Mouse (Mus musculus) CH12.LX (cell line): ENCODE measurements at regions not wholly inside any gene's neighbourhood (a gene's known extent, or its start where the extent isn't known, plus 50 kb on each side); places are given as distances from the start of the nearest gene placed in this dataset.

Experiments
- DNase-seq: peaks from one replicate; pipeline ENCODE4 v3.0.0-alpha.2; 2013; ENCODE audit errors: extremely low read depth
- H3K27ac ChIP-seq: 2 replicates; pipeline ENCODE4 v1.5.1; 2012; ENCODE audit warnings: low read depth, mild to moderate bottlenecking, control low read depth, moderate library complexity; ENCODE audit not compliant: insufficient read depth
- H3K27me3 ChIP-seq: replicated peaks from 2 replicates; pipeline ENCODE3; 2012; ENCODE audit warnings: inconsistent platforms
- H3K36me3 ChIP-seq, 2 experiments: replicated peaks in 1 of 2; 2 replicates each; pipeline versions ENCODE3 to v1.6.1; 2012; ENCODE audit warnings: inconsistent platforms in 1 of 2, low read length in 1 of 2, mild to moderate bottlenecking in 1 of 2, mixed read lengths in 1 of 2, moderate library complexity in 1 of 2; ENCODE audit not compliant: control insufficient read depth in 1 of 2, insufficient read depth in 1 of 2
- H3K4me1 ChIP-seq, 2 experiments: 2 replicates each; pipeline ENCODE4 v1.6.1; 2012; ENCODE audit warnings: inconsistent platforms in 1 of 2, moderate library complexity in 1 of 2; ENCODE audit not compliant: insufficient read depth in 2 of 2, control insufficient read depth in 1 of 2
- H3K4me2 ChIP-seq: 2 replicates; pipeline ENCODE4 v1.6.1; 2012; ENCODE audit warnings: low read depth, mild to moderate bottlenecking, control low read depth; ENCODE audit not compliant: poor library complexity, insufficient read depth, severe bottlenecking
- H3K4me3 ChIP-seq, 3 experiments: fragments of 150-350 bp in 1 of 3; sonication (generic) in 1 of 3; replicated peaks in 1 of 3; 2 replicates each; pipeline versions ENCODE3 to v1.5.1; 2011 to 2012; ENCODE audit warnings: low read depth in 2 of 3, low read length in 2 of 3, mild to moderate bottlenecking in 2 of 3, moderate library complexity in 2 of 3, control low read depth in 1 of 3, improper control_type of control experiment in 1 of 3, inconsistent platforms in 1 of 3, mixed read lengths in 1 of 3; ENCODE audit not compliant: poor library complexity in 1 of 3
- H3K79me2 ChIP-seq: replicated peaks from 2 replicates; pipeline ENCODE4 v1.6.1; 2012; ENCODE audit warnings: mild to moderate bottlenecking, moderate library complexity; ENCODE audit not compliant: control insufficient read depth, poor library complexity, insufficient read depth, severe bottlenecking; ENCODE audit errors: extremely low read depth
- H3K9ac ChIP-seq: 2 replicates; pipeline ENCODE4 v1.6.1; 2012; ENCODE audit warnings: low read depth, mild to moderate bottlenecking, control low read depth, moderate library complexity; ENCODE audit not compliant: insufficient read depth
- H3K9me3 ChIP-seq: replicated peaks from 2 replicates; pipeline ENCODE3; 2012; ENCODE audit warnings: low read length, inconsistent platforms, mixed read lengths
- CTCF ChIP-seq, 2 experiments: IDR thresholded peaks in 1 of 2; conservative IDR thresholded peaks in 1 of 2; 2 replicates each; pipeline ENCODE4 v1.5.1; 2011 to 2012; ENCODE audit warnings: low read depth in 2 of 2, low read length in 2 of 2, improper control_type of control experiment in 1 of 2, inconsistent platforms in 1 of 2, mild to moderate bottlenecking in 1 of 2, moderate library complexity in 1 of 2
- ELF1 ChIP-seq: IDR thresholded peaks from 2 replicates; pipeline ENCODE4 v1.6.1; 2014; ENCODE audit warnings: low read depth, mild to moderate bottlenecking, inconsistent platforms, low read length, improper control_type of control experiment
- EP300 ChIP-seq: IDR thresholded peaks from 2 replicates; pipeline ENCODE4 v1.6.1; 2011; ENCODE audit warnings: low read length, improper control_type of control experiment
- ETS1 ChIP-seq: conservative IDR thresholded peaks from 2 replicates; pipeline ENCODE4 v1.6.1; 2012; ENCODE audit warnings: low read depth, mild to moderate bottlenecking, inconsistent platforms, low read length, improper control_type of control experiment, moderate library complexity
- GABPA ChIP-seq: IDR thresholded peaks from 2 replicates; pipeline ENCODE4 v1.6.1; 2012; ENCODE audit warnings: low read depth, low read length, improper control_type of control experiment, inconsistent platforms; ENCODE audit not compliant: insufficient replicate concordance
- KAT2A ChIP-seq: IDR thresholded peaks from 2 replicates; pipeline ENCODE4 v1.6.1; 2012; ENCODE audit warnings: low read length, improper control_type of control experiment, inconsistent platforms; ENCODE audit not compliant: insufficient replicate concordance
- MAFK ChIP-seq: IDR thresholded peaks from 2 replicates; pipeline ENCODE4 v1.6.1; 2011; ENCODE audit warnings: low read length, improper control_type of control experiment; ENCODE audit not compliant: insufficient replicate concordance
- MAX ChIP-seq: IDR thresholded peaks from 2 replicates; pipeline ENCODE4 v1.6.1; 2011; ENCODE audit warnings: low read length, improper control_type of control experiment
- MAZ ChIP-seq: IDR thresholded peaks from 2 replicates; pipeline ENCODE4 v1.6.1; 2012; ENCODE audit warnings: low read depth, mild to moderate bottlenecking, inconsistent platforms, low read length, improper control_type of control experiment, moderate library complexity
- MYC ChIP-seq: IDR thresholded peaks from 2 replicates; pipeline ENCODE4 v1.6.1; 2011; ENCODE audit warnings: low read depth, mild to moderate bottlenecking, improper control_type of control experiment, low read length
- NRF1 ChIP-seq: IDR thresholded peaks from 2 replicates; pipeline ENCODE4 v1.6.1; 2014; ENCODE audit warnings: low read depth, mild to moderate bottlenecking, inconsistent platforms, low read length, improper control_type of control experiment, moderate library complexity
- POLR2A ChIP-seq: IDR thresholded peaks from 2 replicates; pipeline ENCODE4 v1.6.1; 2011; ENCODE audit warnings: low read depth, mild to moderate bottlenecking, improper control_type of control experiment, low read length
- RCOR1 ChIP-seq: conservative IDR thresholded peaks from 2 replicates; pipeline ENCODE4 v1.6.1; 2012; ENCODE audit warnings: low read depth, mild to moderate bottlenecking, inconsistent platforms, low read length, improper control_type of control experiment
- SMC3 ChIP-seq: IDR thresholded peaks from 2 replicates; pipeline ENCODE4 v1.6.1; 2011; ENCODE audit warnings: low read depth, low read length, improper control_type of control experiment
- TCF12 ChIP-seq: IDR thresholded peaks from 2 replicates; pipeline ENCODE4 v1.6.1; 2014; ENCODE audit warnings: low read depth, mild to moderate bottlenecking, inconsistent platforms, low read length, improper control_type of control experiment
- UBTF ChIP-seq: IDR thresholded peaks from 2 replicates; pipeline ENCODE4 v1.6.1; 2012; ENCODE audit warnings: low read depth, mild to moderate bottlenecking, inconsistent platforms, low read length, improper control_type of control experiment, moderate library complexity
- USF1 ChIP-seq: IDR thresholded peaks from 2 replicates; pipeline ENCODE4 v1.6.1; 2014; ENCODE audit warnings: low read depth, mild to moderate bottlenecking, inconsistent platforms, low read length, improper control_type of control experiment
- ZC3H11A ChIP-seq: IDR thresholded peaks from 2 replicates; pipeline ENCODE4 v1.6.1; 2012; ENCODE audit warnings: low read depth, mild to moderate bottlenecking, inconsistent platforms, low read length, improper control_type of control experiment
- ZKSCAN1 ChIP-seq: IDR thresholded peaks from 2 replicates; pipeline ENCODE4 v1.6.1; 2012; ENCODE audit warnings: low read depth, inconsistent platforms, low read length, improper control_type of control experiment, borderline replicate concordance
- ZMIZ1 ChIP-seq: IDR thresholded peaks from 2 replicates; pipeline ENCODE4 v1.6.1; 2012; ENCODE audit warnings: low read depth, mild to moderate bottlenecking, inconsistent platforms, low read length, improper control_type of control experiment
- ZNF384 ChIP-seq: IDR thresholded peaks from 2 replicates; pipeline ENCODE4 v1.6.1; 2012; ENCODE audit warnings: low read depth, low read length, improper control_type of control experiment, inconsistent platforms
- dilution Hi-C: fragments of 300-500 bp; cut with MboI; formaldehyde crosslinking; loops from 2 replicates; pipeline ENCODE4 v1.14.3; 2020; ENCODE audit warnings: low sequenced_read_pairs; ENCODE audit not compliant: extremely low pct_unique_long_range_greater_than_20kb, extremely low pct_ligation_motif_present
- in situ Hi-C: fragments of 300-500 bp; cut with MboI; formaldehyde crosslinking; loops from 3 replicates; pipeline ENCODE4 v1.14.3; 2019; ENCODE audit warnings: low sequenced_read_pairs, low pct_ligation_motif_present, low pct_unique_long_range_greater_than_20kb, mixed read lengths

DNA sequence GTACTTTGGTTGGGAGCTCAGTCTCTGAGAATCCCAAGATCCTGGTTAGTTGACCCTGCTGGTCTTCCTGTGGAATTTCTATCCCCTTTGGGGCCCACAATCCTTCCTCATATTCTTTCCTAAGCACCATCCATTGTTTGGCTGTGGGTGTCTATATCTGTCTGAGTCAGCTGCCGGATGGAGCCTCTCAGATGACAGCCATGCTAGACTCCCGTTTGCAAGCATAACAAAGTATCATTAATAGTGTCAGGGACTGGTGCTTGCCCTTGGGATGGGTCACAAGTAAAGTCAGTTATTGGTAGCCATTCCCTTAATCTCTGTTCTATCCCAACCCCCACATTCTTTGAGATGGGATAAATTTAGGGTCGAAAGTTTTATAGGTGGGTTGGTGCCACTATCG is 382.1 kb upstream of the Pou3f3 start:
- in situ Hi-C loops (no loop called here), dilution Hi-C loops (no loop called here)
- Histone ChIP-seq H3K9me3 (peaks cover 52% of the 10 kb centered on the region), H3K79me2 (no peaks in the 10 kb centered on the region), H3K4me3 (no peak overlapping the region), H3K4me2 (no peak overlapping the region), H3K36me3 (no peaks in the 10 kb centered on the region), H3K27ac (no peak overlapping the region), H3K27me3 (no peaks in the 10 kb centered on the region), H3K9ac (no peak overlapping the region)
- no peak for DNase-seq
- TF ChIP-seq EP300 = no peak
- TF ChIP-seq CTCF (conservative IDR thresholded peaks at IDR 0.05 in 1 of 2, IDR thresholded peaks at IDR 0.05 in 1 of 2; ENCODE audit: low read depth in 2 of 2, low read length in 2 of 2) = no peak
- TF ChIP-seq KAT2A = no peak
- TF ChIP-seq MAZ = no peak
- TF ChIP-seq GABPA = no peak
- TF ChIP-seq, all 38 proteins: peak for 0
- no peaks in the 10 kb centered on the region for H3K4me1 ChIP-seq

- TF ChIP-seq SMC3 (no peak), ZC3H11A (no peak), ELF1 (no peak), USF1 (no peak), UBTF (no peak), MYC (no peak), TCF12 (no peak), POLR2A (no peak), GABPA (no peak), ETS1 (no peak), ZMIZ1 (no peak), NRF1 (no peak), ZKSCAN1 (no peak), EP300 (no peak), MAX (no peak), RCOR1 (no peak), ZNF384 (no peak), MAFK (no peak)
- DNase-seq = no peak
- Histone ChIP-seq H3K9ac (no peak overlapping the region), H3K27me3 (no peaks in the 10 kb centered on the region), H3K9me3 (peaks cover 59% of the 10 kb centered on the region), H3K4me2 (no peak overlapping the region), H3K4me3 (no peak overlapping the region), H3K36me3 (no peaks in the 10 kb centered on the region), H3K4me1 (no peaks in the 10 kb centered on the region), H3K79me2 (no peaks in the 10 kb centered on the region), H3K27ac (no peak overlapping the region)
- dilution Hi-C loops (no loop called here), in situ Hi-C loops (no loop called here)
Measured at GRCm38 (mm10) chr1:42351884-42352283, 343.7 kb upstream of the Pou3f3 start.
